Mouse (Mus musculus) kidney, embryonic 15.5 days (tissue): ENCODE measurements around the gene Zfp775. TPM values are rescaled to one million over a fixed set of nuclear protein-coding genes. Genes with fewer than 3 reads are reported as not detected.

Experiments used
- ATAC-seq: fragments of 200-750 bp; cut with Nextera tagmentation; replicated peaks from 2 replicates; pipeline ENCODE4 v1.8.0; 2017; ENCODE audit warnings: moderate TSS enrichment; ENCODE audit not compliant: low FRiP score
- H3K27ac ChIP-seq: fragments of 300-500 bp; sonication (generic); 2 replicates; pipeline ENCODE4 v1.5.1; 2015; ENCODE audit warnings: mild to moderate bottlenecking, inconsistent platforms
- H3K27me3 ChIP-seq: fragments of 300-500 bp; sonication (generic); 2 replicates; pipeline ENCODE4 v1.6.1; 2015; ENCODE audit warnings: inconsistent platforms
- H3K36me3 ChIP-seq: fragments of 300-500 bp; sonication (generic); 2 replicates; pipeline ENCODE4 v1.6.1; 2015; ENCODE audit warnings: inconsistent platforms
- H3K4me1 ChIP-seq: fragments of 300-500 bp; sonication (generic); 2 replicates; pipeline ENCODE4 v1.6.1; 2015; ENCODE audit warnings: inconsistent platforms
- H3K4me2 ChIP-seq: fragments of 300-500 bp; sonication (generic); 2 replicates; pipeline ENCODE4 v1.6.1; 2015; ENCODE audit warnings: moderate library complexity, mild to moderate bottlenecking, inconsistent platforms
- H3K4me3 ChIP-seq: fragments of 300-500 bp; sonication (generic); replicated peaks from 2 replicates; pipeline ENCODE4 v1.5.1; 2015; ENCODE audit warnings: mild to moderate bottlenecking, inconsistent platforms
- H3K9ac ChIP-seq: fragments of 300-500 bp; sonication (generic); 2 replicates; pipeline ENCODE4 v1.6.1; 2015; ENCODE audit warnings: mild to moderate bottlenecking, inconsistent platforms
- H3K9me3 ChIP-seq: fragments of 300-500 bp; sonication (generic); replicated peaks from 2 replicates; pipeline ENCODE4 v1.6.1; 2016; ENCODE audit warnings: inconsistent platforms
- WGBS: fragments of 180-500 bp; shearing (Covaris S2); methylation state at CpG from one replicate; pipeline ENCODE4 v1.1.7; 2015; ENCODE audit warnings: mixed read lengths; 5-methylcytosine and 5-hydroxymethylcytosine counted together
- polyA plus RNA-seq: library from polyadenylated mRNA; unstranded; fragments of >200 nt; fragmentation: Nextera tagmentation; extraction: Ambion mirVana; gene quantifications from 2 replicates; pipeline ENCODE4 v1.2.1, GENCODE M21; 2015

The Zfp775 gene
- polyA plus RNA-seq, 1 experiment from 2014 or later: 7.9 TPM

DNA sequence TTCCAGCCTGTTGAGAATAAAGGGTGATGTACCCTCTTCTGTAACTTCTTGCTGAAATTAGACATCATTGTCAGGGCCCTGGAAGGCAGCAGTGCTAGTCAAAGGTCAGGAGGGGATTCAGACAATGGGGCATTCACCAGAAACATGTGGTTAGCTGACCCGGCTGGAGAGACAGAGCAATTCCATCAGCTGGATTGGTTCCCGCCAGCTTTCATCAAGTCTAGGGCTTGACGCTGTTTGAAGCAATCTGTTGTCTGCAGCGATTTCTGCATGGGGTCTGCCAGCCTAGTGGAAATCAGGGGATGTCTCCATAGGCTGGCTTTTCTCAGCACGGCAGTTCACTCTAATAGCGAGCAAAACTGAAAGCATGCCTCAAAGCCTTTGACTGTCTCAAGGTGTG, 34.7 kb downstream of the Zfp775 start:
- H3K36me3 ChIP-seq: no peaks in the 10 kb centered on the region
- H3K9ac ChIP-seq: no peak overlapping the region
- no peak for ATAC-seq
- no peak overlapping the region for H3K4me2 ChIP-seq
- H3K27ac ChIP-seq: no peak overlapping the region
- no peaks in the 10 kb centered on the region for H3K27me3 ChIP-seq
- no peaks in the 10 kb centered on the region for H3K4me1 ChIP-seq
- 73% methylated on average over 6 of the region's 6 CpGs for WGBS
- no peak overlapping the region for H3K4me3 ChIP-seq
- H3K9me3 ChIP-seq: no peaks in the 10 kb centered on the region

DNA sequence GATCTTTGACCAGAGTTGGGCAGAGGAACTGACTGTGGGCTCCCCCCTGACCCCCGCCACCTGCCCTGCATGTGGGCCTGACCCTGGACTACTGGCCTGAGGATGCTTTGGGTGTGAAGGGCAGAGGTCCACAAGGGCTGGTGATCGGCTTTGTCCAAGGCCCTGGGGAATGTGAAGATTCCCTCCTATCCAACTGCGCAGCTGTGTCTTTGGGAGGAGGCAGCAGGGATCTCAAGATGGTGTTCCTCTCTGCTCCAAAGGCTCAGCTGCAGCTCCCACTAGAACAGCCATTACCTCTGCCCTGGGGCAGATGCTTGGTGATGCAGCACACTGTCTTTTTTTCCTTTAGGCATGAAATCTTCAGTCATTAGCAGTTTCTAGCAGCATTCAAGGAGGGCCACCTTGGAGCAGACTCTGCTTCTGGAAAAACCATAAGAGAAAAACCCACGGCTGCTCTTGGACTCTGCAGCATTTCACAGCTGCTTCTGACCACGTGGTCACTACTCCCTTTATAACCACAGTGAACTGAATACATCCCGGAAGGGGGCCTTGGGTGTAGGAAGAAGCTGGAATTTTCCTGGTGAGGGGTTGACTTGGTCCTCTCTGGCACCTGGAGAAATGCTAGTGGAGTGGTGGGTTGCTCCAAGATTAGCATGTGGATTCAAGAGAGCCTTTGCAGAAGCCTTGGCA, 36.1 kb downstream of the Zfp775 start:
- ATAC-seq: no peak
- Histone ChIP-seq H3K4me2 (no peak overlapping the region), H3K27me3 (no peaks in the 10 kb centered on the region), H3K36me3 (no peaks in the 10 kb centered on the region), H3K4me3 (no peak overlapping the region), H3K27ac (no peak overlapping the region), H3K9ac (no peak overlapping the region), H3K4me1 (no peaks in the 10 kb centered on the region), H3K9me3 (no peaks in the 10 kb centered on the region)
- 65% methylated on average over 6 of the region's 6 CpGs for WGBS

DNA sequence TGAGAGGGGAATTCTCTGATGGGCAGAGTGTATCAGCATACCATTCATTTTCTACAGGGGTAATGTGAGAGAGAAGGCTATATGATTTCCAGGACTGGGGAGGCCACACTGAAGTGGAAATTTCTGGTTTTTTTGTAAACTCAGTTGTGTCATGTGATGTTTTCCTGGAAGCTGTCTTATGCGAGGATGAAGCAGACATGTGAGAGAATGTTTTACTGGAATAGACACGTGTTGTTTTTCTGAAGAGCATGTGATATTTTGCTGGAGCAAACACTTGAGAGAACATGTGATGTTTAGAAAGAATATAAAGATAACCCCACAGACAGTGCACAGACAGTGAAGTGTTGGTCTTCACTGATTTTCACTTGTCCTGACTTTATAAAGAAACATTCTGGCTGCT, 36.7 kb downstream of the Zfp775 start:
- ATAC-seq: no peak
- Histone ChIP-seq H3K9me3 (no peaks in the 10 kb centered on the region), H3K9ac (no peak overlapping the region), H3K27ac (no peak overlapping the region), H3K27me3 (no peaks in the 10 kb centered on the region), H3K36me3 (no peaks in the 10 kb centered on the region), H3K4me3 (no peak overlapping the region), H3K4me2 (no peak overlapping the region), H3K4me1 (no peaks in the 10 kb centered on the region)
- 70% methylated on average over 2 of the region's 2 CpGs for WGBS

DNA sequence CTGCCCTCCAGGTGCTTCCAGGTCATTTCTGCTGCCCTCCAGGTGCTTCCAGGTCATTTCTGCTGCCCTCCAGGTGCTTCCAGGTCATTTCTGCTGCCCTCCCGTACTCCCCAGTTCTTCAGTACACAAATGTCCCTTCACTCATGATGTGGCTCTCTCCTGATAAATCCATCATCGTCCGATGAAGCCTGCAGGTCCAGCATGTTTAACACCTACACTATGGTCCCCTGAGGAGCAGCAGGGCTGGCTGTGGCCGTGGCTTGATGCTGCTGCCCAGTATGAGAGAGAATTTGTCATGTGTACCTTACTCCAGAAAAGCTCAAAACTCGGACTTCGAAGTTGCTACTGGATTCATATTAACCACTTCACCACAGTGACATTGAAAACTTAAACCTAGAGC, 39.5 kb downstream of the Zfp775 start:
- WGBS: 71% methylated on average over 6 of the region's 6 CpGs
- no peaks in the 10 kb centered on the region for H3K9me3 ChIP-seq
- H3K4me2 ChIP-seq: no peak overlapping the region
- no peaks in the 10 kb centered on the region; the same call in 1 of the 2 replicates for H3K4me1 ChIP-seq
- no peak overlapping the region for H3K9ac ChIP-seq
- no peak overlapping the region for H3K4me3 ChIP-seq
- H3K36me3 ChIP-seq: no peaks in the 10 kb centered on the region
- H3K27me3 ChIP-seq: peaks cover 3% of the 10 kb centered on the region; the same call in 1 of the 2 replicates
- no peak overlapping the region for H3K27ac ChIP-seq
- no peak for ATAC-seq

DNA sequence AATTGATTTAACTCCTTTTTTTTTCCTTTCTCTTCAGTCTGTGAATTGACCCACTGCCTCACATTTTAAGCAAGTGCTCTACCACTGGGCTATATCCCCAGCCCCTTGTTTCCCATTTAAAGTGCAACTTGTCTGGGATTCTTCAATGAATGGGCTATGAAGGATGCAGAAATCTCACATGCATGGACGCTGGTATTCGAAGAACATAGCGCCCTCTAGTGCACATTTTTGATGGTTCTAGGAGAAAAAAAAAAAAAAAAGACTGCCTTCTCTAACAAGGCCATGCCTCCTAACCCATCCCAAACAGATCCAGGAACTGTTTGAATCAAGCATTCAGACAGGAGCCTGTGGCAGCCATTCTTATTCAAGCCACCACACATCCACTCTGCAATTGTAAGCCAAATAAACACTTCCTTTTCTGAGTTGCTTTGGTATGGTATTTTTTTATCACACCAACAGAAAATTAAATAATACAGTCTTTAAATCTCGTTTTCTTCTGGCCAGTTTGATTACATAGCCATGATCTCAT, 41.0 kb downstream of the Zfp775 start:
- no peak overlapping the region for H3K4me3 ChIP-seq
- no peak overlapping the region for H3K9ac ChIP-seq
- no peak for ATAC-seq
- WGBS: 20% methylated on average over 4 of the region's 4 CpGs
- H3K4me2 ChIP-seq: no peak overlapping the region
- H3K27ac ChIP-seq: no peak overlapping the region
- H3K36me3 ChIP-seq: no peaks in the 10 kb centered on the region
- peaks cover 3% of the 10 kb centered on the region; the same call in 1 of the 2 replicates for H3K27me3 ChIP-seq
- H3K9me3 ChIP-seq: no peaks in the 10 kb centered on the region
- H3K4me1 ChIP-seq: peaks cover 4% of the 10 kb centered on the region

DNA sequence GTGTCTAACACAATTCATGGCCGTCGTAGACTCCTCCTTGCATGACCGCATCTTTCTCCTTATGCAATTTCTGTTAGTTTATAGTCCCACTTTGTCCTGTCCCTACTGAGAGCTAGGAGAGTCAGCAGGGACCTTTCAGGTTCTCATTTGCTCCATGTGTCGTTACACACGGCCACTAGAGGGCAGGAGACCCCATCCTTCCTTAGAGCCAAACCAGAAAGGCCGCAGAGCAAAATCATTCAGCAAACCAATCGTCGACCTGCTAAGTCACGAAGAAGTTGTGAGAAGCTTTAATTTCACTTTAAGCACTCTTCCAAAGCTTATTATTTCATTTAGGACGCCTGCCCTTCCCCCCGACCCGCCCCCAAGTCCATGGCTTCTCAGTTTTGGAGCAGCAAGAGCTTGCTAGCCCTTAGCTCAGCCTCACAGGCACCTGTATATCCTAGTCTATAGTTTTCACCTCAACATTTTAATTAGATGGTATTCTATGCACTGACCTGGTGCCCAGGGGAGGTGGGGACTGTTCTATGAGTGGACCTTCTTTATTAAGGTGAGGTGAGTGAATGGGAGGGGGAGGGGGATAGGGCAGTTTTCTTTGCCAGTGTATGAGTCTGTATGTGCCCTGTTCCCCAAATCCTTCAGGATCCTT, 43.9 kb downstream of the Zfp775 start:
- peaks cover 3% of the 10 kb centered on the region; the same call in 1 of the 2 replicates for H3K27me3 ChIP-seq
- 0 out of 2 replicates have a peak, but pooled peaks have one; percentile 36 for ATAC-seq
- peaks cover 4% of the 10 kb centered on the region for H3K4me1 ChIP-seq
- H3K9me3 ChIP-seq: no peaks in the 10 kb centered on the region
- no peak overlapping the region for H3K9ac ChIP-seq
- WGBS: 9% methylated on average over 12 of the region's 12 CpGs
- no peak overlapping the region for H3K4me3 ChIP-seq
- no peaks in the 10 kb centered on the region for H3K36me3 ChIP-seq
- no peak overlapping the region for H3K4me2 ChIP-seq
- no peak overlapping the region for H3K27ac ChIP-seq

DNA sequence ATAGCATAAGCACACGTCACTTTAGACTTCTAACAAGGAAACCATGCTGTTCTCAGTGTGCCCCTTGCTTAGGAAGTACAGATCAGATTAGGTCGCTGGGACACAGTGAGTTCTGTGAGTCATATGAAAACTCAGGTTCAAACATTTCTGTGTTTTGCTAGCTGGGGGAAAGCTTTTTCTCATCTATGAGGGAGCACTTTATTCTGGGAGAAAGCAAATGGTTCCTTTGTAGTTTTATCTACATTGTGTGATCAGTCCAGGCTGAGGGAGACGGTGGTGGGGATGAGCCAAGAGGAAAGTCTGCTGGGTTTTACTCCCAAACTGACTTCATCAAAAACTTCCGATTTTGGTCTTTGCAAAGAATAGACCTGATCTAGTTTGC, 44.4 kb downstream of the Zfp775 start:
- no peaks in the 10 kb centered on the region for H3K9me3 ChIP-seq
- H3K4me3 ChIP-seq: no peak overlapping the region
- ATAC-seq: no peak
- H3K4me1 ChIP-seq: peaks cover 4% of the 10 kb centered on the region
- H3K36me3 ChIP-seq: no peaks in the 10 kb centered on the region
- H3K27me3 ChIP-seq: peaks cover 3% of the 10 kb centered on the region; the same call in 1 of the 2 replicates
- no peak overlapping the region for H3K4me2 ChIP-seq
- H3K27ac ChIP-seq: no peak overlapping the region
- 79% methylated on average over 4 of the region's 4 CpGs for WGBS
- no peak overlapping the region for H3K9ac ChIP-seq

DNA sequence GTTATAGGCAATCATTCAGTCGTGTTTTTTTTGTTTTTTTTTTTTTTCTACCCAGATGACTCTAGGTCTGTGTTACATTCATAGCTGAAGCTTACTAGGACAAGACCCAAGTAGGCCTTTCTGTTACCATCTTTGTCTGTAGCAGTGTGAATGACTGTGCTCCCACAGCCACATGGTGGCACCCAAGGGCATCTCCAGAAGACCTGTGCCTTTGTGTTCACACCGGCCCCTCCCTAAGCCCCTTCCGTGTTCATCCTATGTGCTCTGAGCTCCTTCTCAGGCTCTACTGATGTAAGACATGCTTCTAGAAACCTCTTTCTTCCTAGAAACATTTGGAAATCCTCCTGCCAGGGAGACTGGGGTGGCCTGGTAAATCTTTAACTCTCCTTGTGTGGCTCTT, 45.1 kb downstream of the Zfp775 start, which contains the start of gene Gimap8:
TSS of gene Gimap8 (plus strand) at position 240 of the 400 bp plus-strand sequence.
- no peak for ATAC-seq
- peaks cover 4% of the 10 kb centered on the region for H3K4me1 ChIP-seq
- H3K36me3 ChIP-seq: no peaks in the 10 kb centered on the region
- H3K9ac ChIP-seq: no peak within 1 kb of the TSS
- H3K27ac ChIP-seq: no peak within 1 kb of the TSS
- H3K4me3 ChIP-seq: peak within 1 kb of the TSS; percentile 14
- peak within 1 kb of the TSS; percentile 28 for H3K4me2 ChIP-seq
- H3K9me3 ChIP-seq: no peaks in the 10 kb centered on the region
- H3K27me3 ChIP-seq: peaks cover 3% of the 10 kb centered on the region; the same call in 1 of the 2 replicates
- 43% methylated on average over 3 of the region's 3 CpGs for WGBS

DNA sequence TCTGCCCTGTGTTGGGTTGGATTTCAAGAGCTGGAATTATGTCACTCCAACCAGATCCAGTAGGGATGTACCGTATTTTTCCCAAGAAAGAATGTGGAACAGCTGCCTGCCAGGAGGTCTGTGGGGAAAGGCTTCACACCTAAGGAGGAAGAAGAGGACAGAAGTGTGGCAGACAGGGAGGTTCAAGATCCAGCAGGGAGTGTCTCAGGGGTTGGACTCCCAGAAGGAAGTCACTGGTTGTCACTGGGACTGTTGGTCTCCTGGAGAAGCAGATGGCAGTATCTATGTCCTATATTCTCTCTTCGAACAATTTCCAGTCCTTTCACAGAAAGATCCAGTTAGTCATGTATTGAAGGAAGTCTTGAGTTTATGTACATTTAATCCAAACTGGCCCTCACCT, 45.7 kb downstream of the Zfp775 start:
- Histone ChIP-seq H3K4me2 (peak overlapping the region; percentile 28), H3K4me1 (peaks cover 4% of the 10 kb centered on the region), H3K27ac (no peak overlapping the region), H3K36me3 (no peaks in the 10 kb centered on the region), H3K27me3 (peaks cover 3% of the 10 kb centered on the region; the same call in 1 of the 2 replicates), H3K9me3 (no peaks in the 10 kb centered on the region), H3K4me3 (0 out of 2 replicates have a peak overlapping the region, but pooled peaks have one; percentile 14), H3K9ac (no peak overlapping the region)
- no peak for ATAC-seq
- WGBS: 92% methylated on average over 2 of the region's 2 CpGs

DNA sequence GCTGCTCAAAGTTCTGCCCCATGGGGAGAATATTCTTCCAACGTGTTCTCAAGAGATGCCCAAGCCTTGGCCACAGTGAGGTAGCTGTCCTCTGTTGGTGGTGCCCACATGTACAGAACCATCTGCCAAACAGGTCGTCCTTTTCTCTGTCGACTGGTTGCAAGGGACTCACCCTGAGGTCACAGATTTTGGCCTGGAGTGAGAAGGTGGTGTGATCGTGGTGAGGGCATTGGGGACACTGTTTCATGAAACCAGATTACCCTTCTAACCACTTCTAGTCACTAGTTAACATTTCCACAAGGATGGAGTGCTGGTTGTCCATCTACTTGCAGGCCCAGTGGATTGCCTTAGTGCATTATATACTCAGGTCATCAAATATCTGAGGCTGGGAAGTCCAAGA, 46.9 kb downstream of the Zfp775 start:
- Histone ChIP-seq H3K9ac (no peak overlapping the region), H3K9me3 (no peaks in the 10 kb centered on the region), H3K4me1 (peaks cover 4% of the 10 kb centered on the region), H3K27me3 (peaks cover 3% of the 10 kb centered on the region; the same call in 1 of the 2 replicates), H3K4me2 (no peak overlapping the region), H3K4me3 (no peak overlapping the region), H3K27ac (no peak overlapping the region), H3K36me3 (no peaks in the 10 kb centered on the region)
- 89% methylated on average over 4 of the region's 4 CpGs for WGBS
- ATAC-seq: no peak

DNA sequence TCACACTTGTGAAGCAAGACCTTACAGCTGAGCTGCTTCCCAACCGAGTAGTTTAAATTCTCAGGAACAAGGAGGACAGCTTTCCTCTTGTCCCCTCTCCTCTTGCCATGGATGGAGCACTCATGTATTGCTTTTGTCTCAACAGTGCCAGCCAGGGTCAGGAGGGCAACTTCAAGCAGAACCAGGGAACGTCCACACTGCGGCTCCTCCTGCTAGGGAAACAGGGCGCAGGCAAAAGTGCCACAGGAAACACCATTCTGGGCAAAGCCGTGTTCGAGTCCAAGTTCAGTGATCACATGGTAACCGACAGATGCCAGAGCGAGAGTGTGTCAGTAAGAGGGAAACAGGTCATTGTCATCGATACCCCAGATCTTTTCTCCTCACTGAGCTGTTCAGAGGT, 48.2 kb downstream of the Zfp775 start:
- Histone ChIP-seq H3K9me3 (no peaks in the 10 kb centered on the region), H3K4me2 (no peak overlapping the region), H3K27me3 (peaks cover 2% of the 10 kb centered on the region; the same call in 1 of the 2 replicates), H3K27ac (no peak overlapping the region), H3K4me3 (no peak overlapping the region), H3K4me1 (peaks cover 4% of the 10 kb centered on the region), H3K9ac (no peak overlapping the region), H3K36me3 (no peaks in the 10 kb centered on the region)
- ATAC-seq: no peak
- WGBS: 89% methylated on average over 9 of the region's 9 CpGs

DNA sequence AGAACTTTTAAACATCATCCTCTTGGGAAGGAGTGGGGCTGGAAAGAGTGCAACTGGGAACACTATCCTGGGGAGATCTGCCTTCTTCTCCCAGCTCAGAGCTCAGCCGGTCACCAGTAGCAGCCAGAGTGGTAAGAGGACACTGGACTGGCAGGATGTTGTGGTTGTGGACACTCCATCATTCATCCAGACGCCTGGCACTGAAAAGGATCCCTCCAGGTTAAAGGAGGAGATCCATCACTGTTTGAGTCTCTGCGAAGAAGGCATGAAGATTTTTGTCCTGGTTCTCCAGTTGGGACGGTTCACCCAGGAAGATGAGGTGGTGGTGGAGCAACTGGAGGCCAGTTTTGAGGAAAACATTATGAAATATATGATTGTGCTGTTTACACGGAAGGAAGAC, 56.9 kb downstream of the Zfp775 start:
- Histone ChIP-seq H3K27ac (no peak overlapping the region), H3K4me3 (no peak overlapping the region), H3K36me3 (no peaks in the 10 kb centered on the region), H3K9me3 (no peaks in the 10 kb centered on the region), H3K4me2 (no peak overlapping the region), H3K4me1 (no peaks in the 10 kb centered on the region), H3K9ac (no peak overlapping the region), H3K27me3 (no peaks in the 10 kb centered on the region)
- no peak for ATAC-seq
- WGBS: 58% methylated on average over 5 of the region's 5 CpGs
